Mouse (Mus musculus) neutrophil, adult 5-6 weeks (primary cell): ENCODE results near the gene Rps27. TPM values are rescaled to one million over a fixed set of nuclear protein-coding genes. Genes with fewer than 3 reads are reported as not detected.
"Not testable (repeated sequence)": the region's sequence is repeated elsewhere in the genome, so short reads cannot be mapped to it uniquely, and the experiment has no call there.

ENCODE experiments used
- ATAC-seq: fragments of 151-379, 151-347 bp; 2 replicates; pipeline ENCODE4 v1.8.0; 2017; ENCODE audit warnings: mild to moderate bottlenecking, moderate TSS enrichment; ENCODE audit not compliant: insufficient number of reproducible peaks, poor library complexity, low FRiP score, severe bottlenecking; ENCODE audit errors: extremely low read depth
- total RNA-seq: library from RNA; stranded (forward); fragments of 200-1000 nt; gene quantifications from 2 replicates; pipeline ENCODE4 v1.2.3, GENCODE M21; 2017

Gene Rps27
- total RNA-seq: 6,147 and 6,362 TPM in 2 replicates

GRCm38 (mm10) chr3:90213377-90213866, at the start of gene Rps27, which contains the start of gene Rab13:
Gene Rps27, minus strand, starts transcription at chr3:90213651.
Gene Rab13, plus strand, starts transcription at chr3:90213695.
- ATAC-seq: peak; percentile 94

GRCm38 (mm10) chr3:90258521-90258920, 45.1 kb upstream of the Rps27 start:
- ATAC-seq: no peak

DNA sequence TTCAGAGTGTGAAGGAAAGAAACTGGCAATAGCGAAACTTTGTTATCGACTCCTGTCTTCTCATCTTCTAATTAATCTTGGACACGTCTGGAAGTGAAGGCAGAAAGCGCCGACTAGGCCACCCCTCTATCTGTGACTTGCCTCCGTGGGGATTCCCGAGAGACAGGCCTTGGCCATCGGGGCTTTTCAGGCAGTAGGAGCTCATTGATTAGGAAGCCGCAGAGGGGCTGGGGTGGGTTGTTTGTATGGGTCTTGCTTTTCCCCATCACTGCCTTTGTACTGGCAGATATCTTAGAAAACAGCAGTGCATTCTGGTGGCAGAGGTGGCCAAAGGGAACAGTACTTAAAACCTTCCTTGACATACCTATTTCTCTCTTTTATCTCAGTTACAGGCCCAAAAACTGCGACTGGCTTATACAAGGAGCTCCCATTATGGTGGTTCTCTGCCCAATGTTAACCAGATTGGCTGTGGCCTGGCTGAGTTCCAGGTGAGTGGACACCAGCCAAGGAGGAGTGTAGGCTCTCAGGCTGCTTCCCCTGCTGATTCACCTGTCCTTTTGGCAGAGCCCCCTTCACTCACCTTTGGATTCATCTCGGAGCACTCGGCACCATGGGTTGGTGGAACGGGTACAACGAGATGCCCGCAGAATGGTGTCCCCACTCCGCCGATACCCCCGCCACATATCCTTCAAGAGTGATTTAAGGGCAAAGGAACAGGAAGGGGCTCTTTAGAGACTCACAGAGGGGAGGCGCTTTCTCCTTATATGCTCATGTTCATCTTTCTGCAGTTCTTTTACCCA, 43.5 kb upstream of the Rps27 start:
- ATAC-seq: no peak

GRCm38 (mm10) chr3:90255784-90256353, 42.4 kb upstream of the Rps27 start:
- ATAC-seq: no peak

- ATAC-seq: no peak
These were observed 41.7 kb upstream of the Rps27 start for GRCm38 (mm10) chr3:90255194-90255565.

- ATAC-seq: peak; percentile 4; the same call in 1 of the 2 replicates
These were observed 41.2 kb upstream of the Rps27 start for GRCm38 (mm10) chr3:90254419-90255193.

DNA sequence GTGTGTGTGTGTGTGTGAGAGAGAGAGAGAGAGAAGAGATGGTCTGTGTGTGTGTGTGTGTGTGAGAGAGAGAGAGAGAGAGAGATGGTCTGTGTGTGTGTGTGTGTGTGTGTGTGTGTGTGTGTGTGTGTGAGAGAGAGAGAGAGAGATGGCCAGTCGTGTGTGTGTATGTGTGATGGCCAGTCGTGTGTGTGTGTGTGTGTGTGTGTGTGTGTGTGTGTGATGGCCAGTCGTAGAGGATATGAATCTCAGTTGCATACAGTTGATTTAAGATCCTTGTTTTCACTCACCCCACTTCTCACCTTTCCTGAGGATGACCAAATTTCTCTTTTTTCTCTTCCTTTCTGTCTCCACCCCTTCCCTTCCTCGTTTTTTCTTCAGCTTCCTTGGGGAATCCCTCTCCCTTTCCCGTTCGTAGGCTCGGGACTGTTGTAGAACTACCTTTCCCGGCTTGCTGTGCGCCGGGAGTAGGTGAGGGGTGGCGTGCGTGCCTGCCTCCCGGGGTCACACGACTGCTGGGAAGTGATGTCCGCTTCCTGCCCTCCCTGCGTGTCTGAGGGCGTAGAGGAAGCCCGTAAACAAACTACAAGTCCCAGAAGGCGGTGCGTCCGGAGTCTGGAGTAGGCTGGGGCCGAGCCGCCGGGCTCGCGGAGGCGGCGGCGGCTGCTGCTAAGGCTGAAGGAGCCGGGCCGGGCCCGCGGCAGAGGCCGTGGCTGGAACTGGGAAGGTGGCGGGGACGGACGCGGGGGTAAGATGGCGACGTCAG, 40.4 kb upstream of the Rps27 start, which contains the start of gene Crtc2:
Gene Crtc2 (plus strand): TSS at position 511 of the 766 bp plus-strand sequence.
- ATAC-seq: peak; percentile 95

DNA sequence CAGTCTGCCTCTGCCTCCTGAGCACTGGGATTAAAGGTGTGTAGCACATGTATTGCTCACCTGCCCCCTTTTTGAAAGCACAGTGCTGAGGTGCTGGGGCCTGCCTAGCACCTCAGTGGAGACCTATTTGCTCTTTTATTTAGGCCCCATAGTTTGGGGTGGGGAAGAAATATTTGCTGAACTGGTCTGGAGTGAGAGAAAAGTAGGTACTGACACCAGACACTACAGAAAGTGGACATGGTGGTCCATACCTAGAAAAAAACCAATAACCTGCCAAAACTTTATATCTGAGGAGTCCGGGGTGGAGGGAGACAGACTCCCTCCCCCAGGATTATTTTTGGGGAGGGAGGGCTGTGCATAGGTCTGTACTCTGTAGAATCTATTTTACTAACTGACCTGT, 39.7 kb upstream of the Rps27 start:
- ATAC-seq: not testable (repeated sequence)

DNA sequence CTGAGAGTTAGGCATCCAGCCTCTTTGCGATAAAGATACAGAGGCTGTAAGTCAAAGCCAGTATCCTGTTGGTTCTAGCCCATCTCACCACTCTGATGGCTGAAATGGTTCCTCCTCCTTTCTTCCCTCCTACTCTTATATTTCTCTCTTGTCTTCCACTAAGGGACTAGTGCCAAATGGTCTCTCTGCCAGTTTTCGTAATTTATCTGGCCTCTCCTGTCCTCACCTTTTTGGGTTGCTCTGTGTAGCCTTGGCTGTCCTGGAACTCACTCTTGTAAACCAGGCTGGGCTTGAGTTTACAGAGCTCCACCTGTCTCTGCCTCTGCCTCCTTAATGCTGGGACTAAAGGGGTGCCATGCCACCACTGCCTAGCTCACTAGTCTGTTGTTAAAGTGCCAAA, 39.2 kb upstream of the Rps27 start:
- ATAC-seq: not testable (repeated sequence)

DNA sequence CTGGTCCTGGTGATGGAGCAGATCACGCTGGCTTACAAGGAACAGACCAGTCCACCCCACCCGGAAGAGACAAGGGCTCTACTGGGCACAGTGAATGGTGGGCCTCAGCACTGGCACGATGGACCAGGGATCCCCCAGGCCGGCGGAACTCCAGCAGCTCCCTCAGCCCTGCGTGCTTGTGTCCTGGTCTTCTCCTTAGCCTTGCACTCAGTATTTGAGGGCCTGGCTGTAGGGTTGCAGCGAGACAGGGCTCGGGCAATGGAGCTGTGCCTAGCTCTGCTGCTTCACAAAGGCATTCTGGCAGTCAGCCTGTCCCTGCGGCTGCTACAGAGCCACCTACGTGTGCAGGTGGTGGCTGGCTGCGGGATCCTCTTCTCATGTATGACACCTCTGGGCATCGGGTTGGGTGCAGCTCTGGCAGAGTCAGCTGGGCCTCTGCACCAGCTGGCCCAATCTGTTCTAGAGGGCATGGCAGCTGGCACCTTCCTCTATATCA, 38.3 kb upstream of the Rps27 start:
- not testable (repeated sequence) for ATAC-seq

GRCm38 (mm10) chr3:90250791-90251190, 37.3 kb upstream of the Rps27 start:
- no peak for ATAC-seq

- ATAC-seq: no peak
These were observed 35.3 kb upstream of the Rps27 start for GRCm38 (mm10) chr3:90248746-90249100.

- ATAC-seq: peak; percentile 93
These were observed 34.7 kb upstream of the Rps27 start, which contains the start of gene Slc39a1 for GRCm38 (mm10) chr3:90247960-90248745. Gene Slc39a1, plus strand, starts transcription at chr3:90248172.

DNA sequence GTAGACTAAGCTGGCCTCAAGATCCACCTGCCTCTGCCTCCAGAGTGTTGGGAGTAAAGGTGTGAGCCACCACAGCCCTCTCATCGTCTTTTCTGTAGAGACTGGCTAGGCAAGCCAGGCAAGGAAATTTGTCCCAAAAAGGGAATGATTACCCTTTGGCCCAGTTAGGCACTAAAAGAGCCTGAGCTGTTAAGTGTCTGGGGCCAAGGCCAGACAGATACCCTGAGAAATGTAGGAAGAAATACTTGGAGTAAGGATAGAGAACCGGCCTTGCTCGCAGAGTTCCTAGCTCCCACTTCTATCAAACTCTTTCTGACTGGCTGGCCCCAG, 34.1 kb upstream of the Rps27 start:
- ATAC-seq: no peak

DNA sequence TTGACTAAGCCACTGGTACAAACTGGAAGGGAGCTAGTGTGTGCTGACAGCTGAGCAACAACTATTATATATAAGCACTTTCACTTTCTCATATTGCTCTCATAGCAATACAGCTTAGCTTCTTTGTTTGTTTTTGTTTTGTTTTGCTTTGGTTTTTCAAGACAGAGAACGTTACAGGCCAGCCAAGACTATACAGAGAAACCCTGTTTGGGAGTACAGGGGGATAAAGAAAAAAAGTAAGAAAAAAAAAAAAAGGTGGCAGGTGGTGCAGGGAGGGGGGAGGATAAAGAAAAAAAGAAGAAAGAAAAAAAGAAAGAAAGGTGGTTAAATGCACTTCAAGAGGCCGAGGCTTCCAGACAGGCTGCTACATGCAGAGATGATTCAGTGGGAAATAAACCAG, 32.0 kb upstream of the Rps27 start:
- no peak for ATAC-seq

GRCm38 (mm10) chr3:90242984-90243775, 29.7 kb upstream of the Rps27 start, which contains the start of gene Creb3l4:
Gene Creb3l4, minus strand, starts transcription at chr3:90243512.
- ATAC-seq: no peak

DNA sequence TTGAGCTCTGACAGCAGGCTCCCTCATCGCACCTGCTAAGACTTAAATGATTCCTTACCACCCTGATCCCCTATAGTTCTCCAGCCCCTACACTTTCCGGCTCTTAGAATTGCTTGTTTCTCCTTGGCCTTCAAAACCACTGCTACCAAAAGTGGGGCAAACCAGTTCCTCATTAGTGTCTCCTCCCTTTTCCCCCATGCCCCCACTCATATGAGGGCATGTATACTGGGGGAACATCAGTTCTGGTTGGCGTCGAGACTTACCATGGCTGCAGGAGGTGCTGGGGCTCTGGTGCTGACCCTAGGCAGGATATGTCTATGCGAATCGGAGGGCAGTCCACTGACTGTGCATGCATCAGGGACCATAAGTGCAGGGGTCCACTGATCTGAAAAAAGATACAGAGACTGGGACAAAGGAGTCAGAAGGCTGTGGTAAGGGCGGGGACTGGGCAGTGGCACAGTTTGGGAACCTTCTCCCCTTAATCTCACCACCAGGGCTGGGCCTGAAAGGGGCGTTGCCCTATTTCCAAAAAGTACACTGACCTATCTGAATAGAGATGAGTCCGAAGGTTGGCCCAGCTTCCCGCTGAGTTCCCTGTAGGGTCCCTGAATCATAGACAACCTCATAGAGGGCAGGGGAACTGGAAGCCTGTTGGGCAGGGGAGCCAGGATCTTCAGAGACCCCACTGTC, 28.4 kb upstream of the Rps27 start:
- ATAC-seq: no peak
